Mouse (Mus musculus) midbrain, postnatal 0 days (tissue): ENCODE measurements around the gene 1700001C02Rik. TPM values are rescaled to one million over a fixed set of nuclear protein-coding genes. Genes with fewer than 3 reads are reported as not detected.

Experiments
- ATAC-seq: fragments of 200-750 bp; cut with Nextera tagmentation; 2 replicates; pipeline ENCODE4 v1.8.0; 2017; ENCODE audit warnings: moderate number of reproducible peaks, mild to moderate bottlenecking, moderate TSS enrichment, moderate library complexity; ENCODE audit not compliant: low FRiP score
- DNase-seq: peaks from one replicate; pipeline ENCODE4 v3.0.0-alpha.2; 2015; ENCODE audit warnings: low spot score
- H3K27ac ChIP-seq: fragments of 300-500 bp; sonication (generic); 2 replicates; pipeline ENCODE4 v1.5.1; 2014; ENCODE audit warnings: low read depth, mild to moderate bottlenecking, low read length, mixed read lengths
- H3K27me3 ChIP-seq: fragments of 300-500 bp; sonication (generic); 2 replicates; pipeline ENCODE4 v1.6.1; 2014; ENCODE audit warnings: low read length, control low read depth, mixed read lengths; ENCODE audit not compliant: insufficient read depth
- H3K36me3 ChIP-seq: fragments of 300-500 bp; sonication (generic); 2 replicates; pipeline ENCODE4 v1.6.1; 2014; ENCODE audit warnings: low read length, control low read depth, mixed read lengths; ENCODE audit not compliant: insufficient read depth
- H3K4me1 ChIP-seq: fragments of 300-500 bp; sonication (generic); 2 replicates; pipeline ENCODE4 v1.6.1; 2014; ENCODE audit warnings: mild to moderate bottlenecking, control low read depth, antibody characterized with exemption, low read length, mixed read lengths; ENCODE audit not compliant: insufficient read depth
- H3K4me2 ChIP-seq: fragments of 300-500 bp; sonication (generic); 2 replicates; pipeline ENCODE4 v1.6.1; 2014; ENCODE audit warnings: low read depth, mild to moderate bottlenecking, low read length, mixed read lengths; ENCODE audit not compliant: poor library complexity, severe bottlenecking
- H3K4me3 ChIP-seq: fragments of 300-500 bp; sonication (generic); 2 replicates; pipeline ENCODE4 v1.5.1; 2014; ENCODE audit warnings: low read depth, mild to moderate bottlenecking, low read length, moderate library complexity
- H3K9ac ChIP-seq: fragments of 300-500 bp; sonication (generic); replicated peaks from 2 replicates; pipeline ENCODE4 v1.6.1; 2014; ENCODE audit warnings: mild to moderate bottlenecking, low read length, moderate library complexity, mixed read lengths; ENCODE audit not compliant: poor library complexity, severe bottlenecking
- H3K9me3 ChIP-seq: fragments of 300-500 bp; sonication (generic); 2 replicates; pipeline ENCODE4 v1.6.1; 2016; ENCODE audit warnings: low read length, control low read depth
- CTCF ChIP-seq: IDR thresholded peaks from 2 replicates; pipeline ENCODE4 v1.5.1; 2016; ENCODE audit warnings: antibody characterized with exemption, mild to moderate bottlenecking
- WGBS: fragments of 180-500 bp; shearing (Covaris S2); extraction: QIAGEN DNeasy Blood & Tissue Kit; methylation state at CpG from one replicate; pipeline ENCODE4 v1.1.7; 2014; 5-methylcytosine and 5-hydroxymethylcytosine counted together
- polyA plus RNA-seq: library from polyadenylated mRNA; unstranded; fragments of >200 nt; fragmentation: Nextera tagmentation; extraction: Ambion mirVana; gene quantifications from 2 replicates; pipeline ENCODE4 v1.2.1, GENCODE M21; 2015
- total RNA-seq: library from RNA; depleted of rRNA; stranded (reverse); fragments of >200 nt; gene quantifications from 2 replicates; pipeline ENCODE4 v1.2.3, GENCODE M21; 2014

The 1700001C02Rik gene
- total and polyA plus RNA-seq, 2 experiments from 2014 or later: 1.6 to 2.9 TPM

DNA sequence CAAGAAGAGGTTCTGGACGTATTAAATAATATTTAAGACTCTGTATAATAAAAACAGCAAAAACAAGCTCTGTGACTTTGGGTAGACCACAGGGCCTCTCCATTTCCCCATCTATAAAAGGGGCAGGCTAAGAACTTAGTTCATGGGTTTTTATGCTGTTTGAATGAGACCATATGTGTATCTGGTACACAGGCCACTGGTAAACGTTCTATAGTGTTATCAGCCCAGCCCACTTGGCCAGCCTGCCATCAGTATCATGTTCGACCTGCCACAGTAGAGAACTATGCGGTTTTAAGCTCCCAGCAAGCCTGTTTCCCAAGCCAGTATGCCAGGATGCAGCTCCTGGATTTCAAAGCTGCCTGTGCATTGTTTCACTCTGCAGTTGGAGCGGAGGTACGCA lies 52.7 kb downstream of the 1700001C02Rik start:
- H3K4me3 ChIP-seq: no peak overlapping the region
- no peaks in the 10 kb centered on the region for H3K36me3 ChIP-seq
- no peak overlapping the region for H3K4me2 ChIP-seq
- H3K27ac ChIP-seq: no peak overlapping the region
- WGBS: 75% methylated on average over 6 of the region's 6 CpGs
- no peaks in the 10 kb centered on the region; the same call in 1 of the 2 replicates for H3K4me1 ChIP-seq
- TF ChIP-seq CTCF: no peak
- H3K27me3 ChIP-seq: no peaks in the 10 kb centered on the region
- H3K9me3 ChIP-seq: no peaks in the 10 kb centered on the region
- ATAC-seq (no peak), DNase-seq (no peak)
- no peak overlapping the region for H3K9ac ChIP-seq

DNA sequence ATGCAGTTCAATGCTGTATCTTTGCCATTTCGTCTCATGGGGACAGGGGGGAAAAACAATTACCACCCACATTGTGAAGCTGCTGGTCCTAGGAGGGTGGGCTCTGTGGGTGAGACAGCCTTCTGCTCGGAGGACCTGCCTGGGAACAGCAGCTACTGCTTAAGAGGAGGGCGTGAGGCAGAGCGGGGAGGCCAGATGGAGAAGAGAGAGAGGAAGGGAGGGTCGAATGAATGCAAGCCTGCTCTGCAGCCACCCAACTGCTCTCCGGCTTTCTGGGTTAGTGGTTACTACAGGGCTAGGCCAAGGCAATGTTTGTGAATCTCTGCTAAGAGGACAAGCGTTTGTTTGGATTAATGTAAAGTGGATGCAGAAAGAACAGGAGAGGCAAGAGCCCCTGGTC lies 53.6 kb downstream of the 1700001C02Rik start:
- DNase-seq (peak; percentile 32), ATAC-seq (no peak)
- H3K27ac ChIP-seq: no peak overlapping the region
- WGBS: 56% methylated on average over 7 of the region's 7 CpGs
- no peak overlapping the region for H3K9ac ChIP-seq
- no peak for TF ChIP-seq CTCF
- H3K36me3 ChIP-seq: no peaks in the 10 kb centered on the region
- H3K27me3 ChIP-seq: no peaks in the 10 kb centered on the region
- no peaks in the 10 kb centered on the region for H3K4me1 ChIP-seq
- no peak overlapping the region for H3K4me2 ChIP-seq
- no peak overlapping the region for H3K4me3 ChIP-seq
- H3K9me3 ChIP-seq: no peaks in the 10 kb centered on the region

DNA sequence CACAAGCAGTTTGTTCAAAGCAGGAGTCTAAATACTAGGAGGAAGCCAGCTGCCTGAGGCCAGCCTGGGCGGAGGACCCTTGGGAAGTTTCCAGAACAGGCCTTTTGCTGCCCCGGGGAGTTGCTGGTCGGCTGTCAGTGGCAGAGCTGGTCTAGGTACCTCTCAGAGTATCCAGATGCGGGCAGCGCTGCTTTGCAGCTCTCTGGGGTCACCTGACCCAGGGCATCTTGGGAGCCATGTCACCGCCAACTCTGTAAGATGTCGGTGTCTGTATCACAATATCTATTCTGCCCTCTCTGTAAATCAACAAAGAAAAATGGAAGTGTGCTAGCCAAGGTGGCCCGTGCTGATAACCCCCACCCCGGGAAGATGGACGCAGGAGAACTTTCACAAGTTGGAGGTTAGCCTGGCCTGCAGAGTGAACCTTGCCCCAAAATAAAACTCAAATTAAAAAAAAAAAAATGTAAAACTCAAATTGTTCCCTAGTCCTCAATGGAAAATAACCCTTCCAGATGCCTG lies 54.4 kb downstream of the 1700001C02Rik start:
- TF ChIP-seq CTCF: no peak
- WGBS: 84% methylated on average over 10 of the region's 10 CpGs

DNA sequence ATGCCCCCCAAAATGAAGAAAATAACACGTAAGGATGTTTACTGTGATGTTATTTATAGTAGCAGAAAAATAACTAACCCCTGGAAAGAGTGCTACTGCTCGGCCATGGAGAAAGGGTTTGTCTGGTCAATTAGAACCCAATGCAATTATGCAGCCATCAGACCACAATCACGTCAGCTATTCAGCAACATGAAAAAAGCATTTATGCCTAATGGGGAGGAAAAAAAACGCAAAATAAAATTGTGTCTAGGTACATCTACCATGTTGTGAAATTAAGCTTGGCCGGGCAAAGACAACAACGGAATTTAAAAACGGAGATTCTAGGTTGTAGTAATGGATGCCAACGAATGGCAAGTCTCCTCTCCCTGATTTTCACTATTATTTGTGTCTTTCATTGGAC lies 56.6 kb downstream of the 1700001C02Rik start:
- ATAC-seq (no peak), DNase-seq (no peak)
- H3K4me3 ChIP-seq: no peak overlapping the region
- no peaks in the 10 kb centered on the region for H3K9me3 ChIP-seq
- H3K4me1 ChIP-seq: no peaks in the 10 kb centered on the region
- H3K9ac ChIP-seq: no peak overlapping the region
- WGBS: 87% methylated on average over 8 of the region's 8 CpGs
- no peak overlapping the region for H3K27ac ChIP-seq
- no peaks in the 10 kb centered on the region for H3K27me3 ChIP-seq
- no peak overlapping the region for H3K4me2 ChIP-seq
- no peaks in the 10 kb centered on the region for H3K36me3 ChIP-seq
- no peak for TF ChIP-seq CTCF

More for the DNA sequence above, 54.4 kb downstream of the 1700001C02Rik start:
- DNase-seq (no peak), ATAC-seq (no peak)
- Histone ChIP-seq H3K4me2 (no peak overlapping the region), H3K4me1 (no peaks in the 10 kb centered on the region), H3K4me3 (no peak overlapping the region), H3K27ac (no peak overlapping the region), H3K9ac (no peak overlapping the region), H3K9me3 (no peaks in the 10 kb centered on the region), H3K36me3 (no peaks in the 10 kb centered on the region), H3K27me3 (no peaks in the 10 kb centered on the region)

DNA sequence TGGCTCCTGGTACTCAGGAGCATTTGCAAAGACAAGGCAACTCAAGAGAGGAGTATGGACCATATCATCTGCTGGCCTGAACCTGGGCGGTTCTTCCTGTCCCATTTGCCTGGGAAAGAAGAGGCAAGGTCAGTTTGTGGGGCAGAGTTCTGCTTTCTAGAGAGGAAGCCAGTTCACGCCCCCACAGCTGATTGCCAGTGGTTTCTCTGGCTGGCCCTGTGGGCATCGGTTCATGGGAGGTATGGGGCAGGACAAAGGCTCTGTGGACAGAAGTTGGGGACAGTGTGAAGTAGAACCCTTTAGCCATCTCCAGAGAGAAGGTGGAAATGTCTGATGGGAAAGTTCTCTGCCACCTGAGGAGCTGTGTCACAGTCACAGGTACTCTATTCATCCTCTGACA lies 57.3 kb downstream of the 1700001C02Rik start:
- H3K27ac ChIP-seq: no peak overlapping the region
- TF ChIP-seq CTCF: no peak
- H3K9ac ChIP-seq: no peak overlapping the region
- no peaks in the 10 kb centered on the region for H3K36me3 ChIP-seq
- DNase-seq: no peak
- no peak overlapping the region for H3K4me2 ChIP-seq
- no peak overlapping the region for H3K4me3 ChIP-seq
- H3K9me3 ChIP-seq: no peaks in the 10 kb centered on the region
- H3K27me3 ChIP-seq: no peaks in the 10 kb centered on the region
- ATAC-seq: no peak
- H3K4me1 ChIP-seq: no peaks in the 10 kb centered on the region
- 95% methylated on average over 3 of the region's 3 CpGs for WGBS

DNA sequence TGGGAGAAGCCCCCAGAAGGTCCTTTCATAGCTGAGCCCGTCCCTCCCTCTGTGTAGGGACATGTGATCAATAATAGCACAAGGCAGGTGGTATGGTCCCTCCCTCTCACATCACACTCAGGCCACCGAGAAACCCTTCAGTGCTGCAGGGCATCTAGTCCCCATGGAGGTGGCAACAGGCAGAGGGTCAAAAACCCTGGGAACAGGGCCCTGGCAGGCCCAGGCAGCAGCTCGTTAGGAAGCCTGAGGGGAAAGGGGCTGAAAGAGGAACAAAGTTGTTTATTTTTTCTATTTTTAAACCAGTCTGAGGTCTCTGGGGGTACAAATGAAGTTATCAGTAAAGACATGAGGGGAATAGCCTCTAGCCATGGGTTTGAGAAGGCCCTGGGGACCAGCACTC lies 58.4 kb downstream of the 1700001C02Rik start:
- DNase-seq (no peak), ATAC-seq (no peak)
- Histone ChIP-seq H3K27me3 (no peaks in the 10 kb centered on the region), H3K4me3 (no peak overlapping the region), H3K27ac (no peak overlapping the region), H3K9me3 (no peaks in the 10 kb centered on the region), H3K4me2 (no peak overlapping the region), H3K36me3 (no peaks in the 10 kb centered on the region), H3K4me1 (no peaks in the 10 kb centered on the region), H3K9ac (no peak overlapping the region)
- WGBS: 35% methylated on average over 3 of the region's 3 CpGs
- TF ChIP-seq CTCF: no peak
